Mouse (Mus musculus) liver, adult 2 months (tissue): ENCODE results near the gene Pole4.

Experiments
- CTCF ChIP-seq: fragments of 200-500 bp; IDR thresholded peaks from 2 replicates; pipeline ENCODE4 v1.5.1; 2011; ENCODE audit warnings: low read depth, low read length, control low read depth
- POLR2A ChIP-seq: fragments of 200-500 bp; IDR thresholded peaks from 2 replicates; pipeline ENCODE4 v1.6.1; 2011; ENCODE audit warnings: low read length, control low read depth; ENCODE audit not compliant: insufficient read depth; ENCODE audit errors: extremely low read depth

GRCm38 (mm10) chr6:82611049-82611448 is 94.1 kb downstream of the Pole4 start:
- TF ChIP-seq POLR2A (no peak), CTCF (no peak)
